Mouse (Mus musculus) kidney, postnatal 4 days (tissue): ENCODE results near the gene Efna1.

Source experiments
- DNase-seq, 2 experiments: peaks; one replicate each; pipeline ENCODE4 v3.0.0; 2021; ENCODE audit warnings: mixed read lengths in 2 of 2

The Efna1 gene

DNA sequence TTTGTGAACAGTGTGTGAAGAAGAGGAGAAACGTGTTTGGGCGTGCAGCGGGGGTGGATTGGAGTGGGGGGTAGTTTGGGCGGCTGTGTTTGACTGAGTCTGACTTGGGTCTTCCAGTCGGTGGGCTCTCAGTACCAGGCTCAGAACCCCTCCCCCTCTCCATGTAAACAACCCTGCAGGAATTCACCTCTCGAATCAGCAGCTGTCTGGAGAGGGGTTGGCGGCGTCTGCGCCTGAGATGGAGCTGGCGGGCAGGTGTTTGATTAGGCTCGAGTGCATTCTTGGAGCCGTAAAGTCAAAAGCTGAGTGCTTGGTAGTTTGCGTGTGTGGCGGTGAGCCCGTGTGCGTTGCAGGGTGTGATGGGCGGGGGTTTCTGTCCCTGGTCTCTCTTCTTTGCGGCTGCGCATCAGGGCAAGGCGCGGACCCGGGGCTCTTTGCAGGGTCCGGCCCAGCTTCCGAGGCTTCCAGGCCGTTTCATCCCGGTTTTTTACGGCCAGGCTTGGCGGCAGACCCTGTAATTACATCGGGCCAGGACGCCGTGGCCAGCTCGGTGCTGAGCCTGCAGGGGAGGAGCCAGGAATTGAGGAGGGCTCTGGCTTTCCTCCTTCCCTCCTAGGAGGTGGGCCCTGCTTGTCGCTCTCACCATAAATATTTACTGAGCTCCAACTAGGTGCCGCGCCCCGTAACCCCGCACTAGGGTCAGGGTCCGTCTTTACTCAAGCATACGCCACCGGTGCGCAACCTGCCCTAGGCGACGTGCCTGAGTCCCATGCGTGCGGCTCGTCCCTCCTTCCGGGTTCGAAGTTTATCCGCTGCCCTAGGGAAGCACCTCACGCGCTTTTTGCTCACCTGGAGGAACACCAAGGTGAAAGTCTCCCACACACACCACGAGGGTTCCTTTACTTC lies at the start of gene Efna1:
Gene Efna1, minus strand, starts transcription at position 537 of the 906 bp plus-strand sequence.
- peak; percentile 78 to 84 for DNase-seq

DNA sequence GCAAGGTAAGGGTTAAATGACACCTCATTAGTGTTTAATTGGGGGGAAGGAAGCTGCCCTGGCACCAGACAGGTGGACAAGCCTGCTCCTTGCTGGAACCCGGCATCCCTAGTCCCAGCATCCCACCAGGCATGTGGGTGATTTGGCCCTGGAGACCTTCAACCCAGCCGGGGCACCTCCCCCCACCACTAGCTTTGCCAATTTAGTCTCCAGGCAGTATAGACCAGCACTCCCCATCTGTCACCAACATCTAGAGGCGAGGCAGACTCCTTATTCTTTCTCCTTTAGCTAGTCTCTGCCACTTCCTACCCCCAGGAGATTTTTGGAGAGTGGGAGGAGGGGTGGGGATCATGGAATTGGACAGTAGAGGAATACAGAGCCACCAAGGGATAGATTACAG lies 49.4 kb upstream of the Efna1 start:
- no peak for DNase-seq

DNA sequence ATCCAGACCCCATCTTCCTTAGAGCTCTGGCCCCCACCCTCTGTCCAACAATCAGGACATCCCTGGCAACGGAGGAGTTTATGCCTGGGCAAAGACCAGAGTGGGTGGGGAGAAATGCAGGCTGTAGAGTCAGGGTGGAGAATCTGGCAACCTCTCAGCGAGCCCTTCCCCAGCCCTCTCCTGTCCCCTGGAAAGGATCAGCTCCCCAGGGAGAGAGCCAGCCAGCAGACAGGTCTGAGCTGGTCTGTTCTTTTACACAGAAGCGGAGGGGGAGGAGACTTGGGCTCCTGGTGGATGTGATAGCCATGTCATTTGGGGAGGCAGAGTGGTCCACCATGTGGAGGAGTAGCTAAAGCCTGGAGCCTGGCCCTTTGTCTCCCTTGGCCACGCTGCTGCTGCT lies 47.7 kb upstream of the Efna1 start:
- DNase-seq = peak in 1 of 2 experiments; percentile 18

DNA sequence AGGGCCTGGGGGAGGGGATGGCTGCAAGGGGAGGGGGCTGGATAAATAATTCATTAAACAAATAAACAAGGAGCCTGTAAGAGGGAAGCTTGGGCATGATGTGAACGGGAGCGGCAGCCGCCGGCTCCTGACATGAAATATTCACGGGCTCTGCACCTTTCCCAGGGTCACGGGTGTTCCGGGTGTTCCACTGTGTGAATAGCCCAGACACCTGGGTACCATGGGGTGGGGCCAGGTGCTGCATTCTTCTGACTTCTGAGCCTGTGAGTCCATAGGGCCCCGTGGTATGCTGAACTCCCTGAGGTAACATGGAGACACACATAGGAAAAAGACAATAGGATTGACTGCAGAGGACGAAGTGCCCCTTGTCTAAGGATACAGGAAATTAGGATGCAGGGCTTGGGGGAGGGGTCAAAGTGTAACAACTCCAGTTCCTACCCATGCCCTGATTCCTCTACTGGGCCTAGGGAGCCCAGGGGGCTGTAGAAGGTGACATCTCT lies 46.5 kb upstream of the Efna1 start:
- peak in 1 of 2 experiments; percentile 37 for DNase-seq

DNA sequence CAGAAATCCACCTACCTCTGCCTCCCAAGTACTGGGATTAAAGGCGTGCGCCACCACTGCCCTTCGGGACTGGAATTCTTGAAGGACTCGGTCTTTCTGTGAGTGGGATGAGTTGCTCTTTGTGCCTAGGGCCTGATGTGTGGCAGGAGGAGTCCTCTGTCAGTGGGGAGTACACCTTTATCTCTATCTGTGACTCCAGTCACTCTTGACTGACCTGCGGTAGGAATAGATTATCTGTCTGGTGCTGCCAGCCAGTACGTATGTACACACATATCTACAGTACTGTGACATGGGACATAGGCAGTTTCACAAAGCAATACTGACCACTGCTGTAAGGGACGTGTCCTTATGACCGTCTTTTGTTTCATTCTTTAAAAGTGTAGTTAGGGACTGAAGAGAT lies 44.9 kb upstream of the Efna1 start:
- DNase-seq = no peak

DNA sequence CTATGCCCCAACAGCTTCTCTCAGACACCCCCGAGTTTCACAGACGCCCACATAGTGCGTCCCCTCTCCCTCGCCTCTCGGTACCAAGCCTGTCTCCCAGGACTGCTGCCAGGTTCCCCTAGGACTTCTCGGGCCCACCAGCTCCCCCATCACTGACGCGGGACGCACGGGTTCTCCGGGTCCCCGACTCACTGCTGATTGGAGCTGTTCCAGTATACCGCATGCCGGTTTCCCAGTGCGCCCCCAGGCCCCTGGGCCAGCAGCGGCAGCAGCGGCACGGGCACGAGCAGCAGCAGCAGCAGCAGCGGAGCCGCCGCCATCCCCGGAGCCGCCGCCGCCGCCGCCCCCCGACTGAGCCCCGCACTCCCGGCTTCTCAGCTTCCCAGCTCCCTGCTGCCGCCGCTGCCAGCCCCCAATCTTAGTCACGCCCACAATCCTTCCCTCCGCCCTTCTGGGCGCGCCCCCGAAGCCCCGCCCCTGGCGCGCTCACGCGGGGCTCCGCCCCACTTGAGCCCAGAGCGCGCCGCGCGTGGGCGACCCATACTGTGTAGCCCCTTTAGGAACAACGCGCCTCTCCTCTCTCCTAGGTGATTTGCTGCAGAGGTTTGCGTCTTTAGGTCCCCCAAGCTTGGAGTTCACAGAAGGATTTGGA lies 41.7 kb upstream of the Efna1 start, which contains the start of gene Efna3:
Gene Efna3, minus strand, starts transcription at position 452 of the 652 bp plus-strand sequence.
- DNase-seq = peak; percentile 82 to 87

GRCm38 (mm10) chr3:89322131-89322500 lies 41.2 kb upstream of the Efna1 start:
- DNase-seq = no peak

DNA sequence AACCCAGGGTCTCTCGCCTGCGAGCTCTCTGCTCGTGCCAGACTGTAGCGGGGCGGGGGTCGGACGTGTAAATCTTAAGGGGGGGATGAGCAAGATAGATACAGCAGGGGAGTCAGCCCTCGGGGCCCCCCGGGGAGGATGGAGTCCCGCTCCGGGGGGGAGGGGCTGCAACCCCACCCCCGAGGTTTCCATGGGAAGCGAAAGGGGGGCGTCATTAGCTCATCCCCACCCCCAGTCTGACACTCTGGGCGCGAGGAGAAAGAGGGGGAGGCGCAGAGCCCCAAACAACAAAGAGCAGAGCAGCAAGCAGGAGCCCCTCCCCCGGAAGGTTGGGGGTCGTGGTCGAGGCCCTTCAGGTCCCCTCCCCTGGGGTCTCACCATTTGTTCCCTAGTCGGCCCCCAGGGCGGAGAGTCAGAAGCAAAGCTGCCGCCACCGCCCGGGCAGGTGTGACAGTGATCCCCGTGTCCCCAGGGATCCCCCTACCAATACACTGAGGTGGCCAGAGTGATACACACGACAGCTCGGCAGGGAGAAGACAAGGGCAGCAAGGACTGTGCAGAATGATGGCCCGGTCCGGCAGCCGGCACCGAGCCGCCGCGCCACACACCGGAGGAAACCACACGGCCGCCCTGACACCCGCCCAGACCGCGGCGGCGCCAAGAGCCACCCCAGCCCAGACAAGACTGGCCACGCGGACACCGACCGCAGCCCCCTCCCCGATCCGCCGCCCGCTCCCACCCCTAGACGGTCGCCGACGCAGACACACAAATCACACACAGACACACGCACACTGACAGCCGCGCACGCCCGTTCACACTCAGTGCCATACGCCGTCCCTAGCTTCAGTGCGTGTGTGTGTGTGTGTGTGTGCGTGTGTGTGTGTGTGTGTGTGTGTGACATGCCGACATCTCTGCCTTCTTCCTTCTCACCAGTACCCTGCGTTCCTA lies 40.5 kb upstream of the Efna1 start:
- DNase-seq = peak; percentile 35 to 54

GRCm38 (mm10) chr3:89320581-89321182 lies 39.7 kb upstream of the Efna1 start:
- peak; percentile 72 to 81 for DNase-seq

DNA sequence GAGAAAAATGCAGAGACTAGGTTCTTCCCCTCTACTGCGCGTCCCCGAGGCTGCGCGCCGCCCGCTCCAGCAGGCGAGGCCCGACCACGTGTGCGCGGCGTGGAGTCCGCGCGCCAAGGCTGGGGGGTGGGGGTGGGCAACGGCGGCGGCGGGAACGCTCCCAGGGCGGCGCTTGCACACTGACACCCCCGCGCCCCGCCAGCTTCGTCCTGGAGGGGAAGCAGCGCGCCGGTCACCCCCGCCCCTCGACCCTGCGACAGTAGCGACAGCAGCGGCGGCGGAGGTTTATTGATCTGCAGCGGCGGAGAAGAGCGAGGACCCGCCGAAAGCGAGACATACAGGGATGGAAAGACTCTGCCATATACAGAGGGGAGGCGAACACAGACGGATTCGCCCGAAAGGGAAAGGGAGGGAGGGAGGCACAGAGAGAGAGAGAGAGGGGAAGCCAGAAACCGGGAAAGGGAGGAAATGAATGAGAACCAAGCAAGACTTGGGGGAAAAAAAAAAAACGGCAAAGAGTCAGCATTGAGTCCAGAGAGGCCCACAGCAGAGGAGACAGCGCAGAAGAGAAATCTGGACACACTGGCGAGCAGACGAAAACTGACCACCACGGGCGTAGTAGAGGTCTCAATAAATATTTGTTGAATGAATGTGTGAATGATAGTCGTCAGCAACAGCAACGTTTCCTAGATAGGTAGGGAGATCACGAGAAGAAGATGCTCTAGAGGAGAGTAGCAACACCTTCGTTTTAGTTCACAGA lies 38.8 kb upstream of the Efna1 start:
- peak; percentile 50 to 64 for DNase-seq

DNA sequence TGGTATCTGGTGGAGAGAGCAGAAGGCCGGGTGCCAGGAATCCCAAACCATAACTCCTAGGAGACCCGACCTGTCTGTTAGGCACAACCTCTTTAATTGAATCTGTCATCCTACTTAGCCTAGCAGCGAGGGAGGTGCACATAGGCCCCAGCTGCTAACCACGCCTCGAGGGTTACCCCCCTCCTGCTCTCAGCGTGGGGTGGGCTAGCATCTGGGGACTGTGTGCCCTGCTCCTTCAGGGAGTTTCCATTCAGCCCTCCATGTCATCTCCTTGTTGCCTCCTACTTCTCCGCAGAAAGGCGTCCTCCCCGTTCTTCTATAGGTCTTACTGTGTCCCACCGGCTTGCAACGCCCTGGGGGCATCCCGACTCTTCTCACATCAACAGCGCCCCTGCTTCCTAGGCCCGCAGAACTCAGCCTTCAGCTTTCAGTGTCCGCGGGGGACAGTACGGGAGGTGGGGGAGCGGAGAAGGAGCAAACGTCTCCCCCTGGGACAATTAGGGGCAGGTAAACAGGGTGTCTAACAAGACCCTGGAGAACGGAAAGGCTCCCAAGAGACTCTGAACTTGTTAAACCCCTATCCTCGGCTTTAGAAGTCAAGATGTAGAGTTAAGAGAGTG lies 38.1 kb upstream of the Efna1 start:
- DNase-seq = peak in 1 of 2 experiments; percentile 33

DNA sequence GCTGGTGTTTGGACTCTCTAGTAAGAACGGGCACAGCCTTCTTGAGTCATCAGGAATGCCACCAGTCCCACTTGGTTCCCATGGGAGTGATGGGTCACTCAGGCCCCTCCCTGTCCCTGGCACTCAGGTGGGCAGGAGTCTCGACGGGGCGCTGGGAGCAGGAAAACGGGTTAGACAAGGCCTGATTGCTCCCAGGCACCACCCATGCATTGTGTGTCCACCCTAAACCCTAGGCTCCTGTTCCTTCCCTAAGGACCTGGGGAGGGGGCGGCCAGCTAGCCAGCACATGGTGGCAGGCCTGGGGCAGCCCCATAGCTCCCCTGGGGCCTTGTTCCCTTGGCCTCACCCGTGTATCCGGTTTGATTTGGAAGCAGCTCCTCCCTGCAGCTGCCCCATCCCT lies 37.4 kb upstream of the Efna1 start:
- DNase-seq = no peak

- DNase-seq = no peak
Measured at GRCm38 (mm10) chr3:89317246-89317645, 36.3 kb upstream of the Efna1 start.

DNA sequence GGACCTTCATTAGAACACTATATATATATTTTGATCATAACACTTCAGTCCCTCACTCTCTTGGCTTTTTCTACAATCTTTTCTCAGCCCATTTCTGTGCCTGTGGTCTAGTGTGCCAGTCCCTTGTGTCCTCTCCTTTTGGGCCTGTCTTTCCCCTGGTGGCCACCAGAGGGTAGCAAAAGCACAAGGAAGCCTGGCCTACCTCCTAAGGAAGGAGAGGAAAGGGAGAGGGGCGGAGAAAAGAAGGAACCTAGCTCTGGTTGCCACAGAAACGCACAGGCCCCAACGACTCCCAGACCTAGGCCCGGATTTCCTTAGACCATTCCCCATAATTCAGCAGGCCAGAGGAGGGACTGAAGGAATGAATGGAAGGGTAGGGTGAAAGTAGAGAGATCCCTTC lies 35.9 kb upstream of the Efna1 start:
- peak; percentile 92 to 93 for DNase-seq

GRCm38 (mm10) chr3:89315930-89316831 lies 35.2 kb upstream of the Efna1 start:
- DNase-seq = peak; percentile 47 to 57

DNA sequence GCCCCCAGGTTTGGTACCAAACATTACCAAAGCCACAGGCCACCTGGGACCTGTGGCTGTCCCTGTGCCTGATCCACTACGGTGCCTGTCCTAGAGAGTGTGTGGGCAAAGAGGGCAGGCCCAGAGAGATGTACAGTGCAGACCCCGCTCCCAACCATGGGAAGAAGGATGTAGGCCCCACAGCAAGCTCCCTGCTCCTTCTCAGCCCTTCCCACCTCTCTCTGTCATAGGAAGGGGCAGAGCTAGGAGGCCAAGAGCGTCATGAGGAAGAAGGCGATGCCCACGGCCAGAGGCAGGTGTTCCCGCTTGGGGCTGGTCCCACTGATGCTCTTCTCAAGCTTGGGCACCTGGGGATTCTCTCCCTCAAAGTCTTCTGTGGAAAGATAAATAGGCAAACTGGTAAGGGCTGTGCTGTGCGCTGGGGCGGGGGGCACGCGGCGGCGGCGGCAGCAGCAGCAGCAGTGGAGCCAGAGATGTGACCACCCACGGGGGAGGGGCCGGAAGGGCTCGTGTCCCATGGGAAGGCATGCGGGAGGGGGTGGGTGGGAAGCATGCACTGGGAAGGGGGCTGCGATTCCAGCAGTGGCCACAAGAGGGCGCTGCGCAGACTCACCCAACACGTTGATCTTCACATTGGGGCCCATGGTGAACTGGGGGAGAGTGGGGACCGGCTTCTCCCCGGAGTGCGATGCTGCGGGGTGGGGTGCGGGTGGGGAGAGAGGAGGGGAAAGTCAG lies 34.4 kb upstream of the Efna1 start:
- DNase-seq = peak; percentile 93 to 94

- peak in 1 of 2 experiments; percentile 45 for DNase-seq
Measured at GRCm38 (mm10) chr3:89314791-89315190, 33.8 kb upstream of the Efna1 start.

DNA sequence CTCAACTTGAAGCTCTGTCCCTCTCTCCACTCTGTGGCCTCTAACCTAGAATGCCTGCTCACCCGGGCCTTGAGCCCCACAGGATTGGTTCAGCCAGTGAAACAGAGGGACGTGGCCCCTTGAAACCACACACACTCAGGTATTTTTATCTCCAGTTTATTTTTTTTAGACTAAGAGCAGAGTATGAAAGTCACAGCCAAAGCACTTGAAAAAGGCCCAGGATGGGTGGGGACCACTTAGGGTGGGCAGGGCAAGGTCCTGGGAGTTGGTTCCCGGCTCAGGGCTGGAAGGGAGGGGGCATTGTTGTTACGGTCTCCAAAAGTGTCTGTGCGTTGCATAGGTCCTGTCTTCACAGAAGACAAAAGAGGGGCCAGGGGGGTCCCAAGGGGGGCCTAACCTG lies 33.4 kb upstream of the Efna1 start:
- DNase-seq = no peak

DNA sequence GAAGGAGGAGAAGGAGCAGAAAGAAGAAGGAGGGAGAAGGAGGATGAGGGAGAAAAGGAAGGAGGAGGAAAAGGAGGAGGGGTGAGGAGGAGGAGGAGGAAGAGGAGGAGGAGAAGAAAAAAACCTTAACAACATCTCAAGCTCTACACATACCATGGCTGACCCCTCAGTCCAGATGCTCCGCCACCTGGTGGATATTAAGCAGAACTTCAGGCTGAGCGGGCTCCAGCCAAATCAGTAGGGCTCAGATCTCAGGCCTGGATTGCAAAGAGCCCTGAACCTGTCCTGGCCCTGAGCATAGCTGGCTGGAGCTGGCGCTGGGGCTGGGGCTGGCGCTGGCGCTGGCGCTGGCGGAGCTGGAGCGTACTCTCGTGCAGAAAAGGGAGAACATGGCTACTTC lies 27.1 kb upstream of the Efna1 start:
- peak; percentile 76 to 83 for DNase-seq
